Mouse (Mus musculus) C2C12 (cell line): ENCODE results near the gene Gtf2ird1. TPM values are rescaled to one million over a fixed set of nuclear protein-coding genes. Genes with fewer than 3 reads are reported as not detected.
A peak's percentile ranks its signal among the peaks of the same experiment; 100 is the strongest.

Experiments
- H3K27me3 ChIP-seq: one replicate; pipeline ENCODE4 v1.6.1; 2011; ENCODE audit not compliant: control insufficient read depth, insufficient read depth, insufficient read length
- H3K36me3 ChIP-seq: one replicate; pipeline ENCODE4 v1.6.1; 2011; ENCODE audit not compliant: control insufficient read depth, insufficient read depth
- H3K4me3 ChIP-seq: one replicate; pipeline ENCODE4 v1.5.1; 2011; ENCODE audit warnings: mild to moderate bottlenecking, control low read depth; ENCODE audit not compliant: poor library complexity, insufficient read depth, severe bottlenecking
- H3K79me2 ChIP-seq: one replicate; pipeline ENCODE4 v1.6.1; 2011; ENCODE audit not compliant: control insufficient read depth, insufficient read depth
- H3K79me3 ChIP-seq: one replicate; pipeline ENCODE4 v1.6.1; 2011; ENCODE audit warnings: low read depth, control low read depth
- H3ac ChIP-seq: one replicate; pipeline ENCODE3; 2011; ENCODE audit warnings: low read depth; ENCODE audit not compliant: control insufficient read depth, insufficient read length
- CEBPB ChIP-seq: IDR thresholded peaks from one replicate; pipeline ENCODE4 v1.6.1; 2011; ENCODE audit warnings: low read depth, mild to moderate bottlenecking, control low read depth, moderate library complexity
- CTCF ChIP-seq: IDR thresholded peaks from one replicate; pipeline ENCODE4 v1.5.1; 2011; ENCODE audit not compliant: control insufficient read depth, insufficient read depth, insufficient read length
- FOSL1 ChIP-seq: IDR thresholded peaks from one replicate; pipeline ENCODE4 v1.8.0; 2011; ENCODE audit warnings: mild to moderate bottlenecking, low read length; ENCODE audit not compliant: poor library complexity, insufficient read depth, severe bottlenecking
- MAX ChIP-seq: IDR thresholded peaks from one replicate; pipeline ENCODE4 v1.6.1; 2011; ENCODE audit warnings: mild to moderate bottlenecking, control low read depth
- MYOD1 ChIP-seq: IDR thresholded peaks from one replicate; pipeline ENCODE4 v1.6.1; 2011; ENCODE audit warnings: low read depth; ENCODE audit not compliant: control insufficient read depth, insufficient read length
- MYOG ChIP-seq: IDR thresholded peaks from one replicate; pipeline ENCODE4 v1.6.1; 2011; ENCODE audit not compliant: control insufficient read depth, insufficient read length; ENCODE audit errors: extremely low read depth
- USF1 ChIP-seq: IDR thresholded peaks from one replicate; pipeline ENCODE4 v1.6.1; 2011; ENCODE audit warnings: low read depth, mild to moderate bottlenecking, control low read depth, moderate library complexity
- long read RNA-seq, 2 experiments: library from polyadenylated mRNA; unstranded; transcript quantifications; one replicate each; pipeline ENCODE4 v2.0.0; 2019 to 2020
- polyA plus RNA-seq: library from polyadenylated mRNA; unstranded; fragments of >200 nt; fragmentation: generic; extraction: Trizol; gene quantifications from one replicate; pipeline ENCODE4 v1.2.1, GENCODE M21; 2012; ENCODE audit warnings: missing spikeins

Gtf2ird1 gene
- polyA plus RNA-seq, result 48.6 TPM
- long read RNA-seq, experiment 1, partial matches to known transcripts, result 6 of 21 reads
- long read RNA-seq, experiment 1, other reads (novel, unspliced or antisense), result 10 of 21 reads
- long read RNA-seq, experiment 2, transcript Gtf2ird1-203 (29 exons, 3,487 nt), result minor isoform, 13 of 133 reads
- long read RNA-seq, experiment 2, transcript Gtf2ird1-209 (30 exons, 3,524 nt), result minor isoform, 13 of 133 reads
- long read RNA-seq, experiment 2, transcript Gtf2ird1-201 (31 exons, 3,572 nt), result minor isoform, 9 of 133 reads
- long read RNA-seq, experiment 2, transcript Gtf2ird1-207 (29 exons, 3,299 nt), result major isoform, 15 of 133 reads
- long read RNA-seq, experiment 2, partial matches to known transcripts, result 23 of 133 reads
- long read RNA-seq, experiment 2, other reads (novel, unspliced or antisense), result 47 of 133 reads

- H3K79me3 ChIP-seq, result peaks cover 43% of the 10 kb centered on the region
- H3K36me3 ChIP-seq, result no peaks in the 10 kb centered on the region
- H3K4me3 ChIP-seq, result peak within 1 kb of the TSS; percentile 69
- H3ac ChIP-seq, result peak within 1 kb of the TSS; percentile 75
- peaks cover 50% of the 10 kb centered on the region for H3K79me2 ChIP-seq
- no peak for TF ChIP-seq MAX
- no peak for TF ChIP-seq MYOG
- TF ChIP-seq USF1, result no peak
- no peak for TF ChIP-seq FOSL1
- no peak for TF ChIP-seq CTCF
- no peak for TF ChIP-seq CEBPB
- TF ChIP-seq MYOD1, result no peak
- H3K27me3 ChIP-seq, result no peaks in the 10 kb centered on the region
These were observed at the start of gene Gtf2ird1 for GRCm38 (mm10) chr5:134456503-134456962. Gene Gtf2ird1 (minus strand): TSS chr5:134456716.

DNA sequence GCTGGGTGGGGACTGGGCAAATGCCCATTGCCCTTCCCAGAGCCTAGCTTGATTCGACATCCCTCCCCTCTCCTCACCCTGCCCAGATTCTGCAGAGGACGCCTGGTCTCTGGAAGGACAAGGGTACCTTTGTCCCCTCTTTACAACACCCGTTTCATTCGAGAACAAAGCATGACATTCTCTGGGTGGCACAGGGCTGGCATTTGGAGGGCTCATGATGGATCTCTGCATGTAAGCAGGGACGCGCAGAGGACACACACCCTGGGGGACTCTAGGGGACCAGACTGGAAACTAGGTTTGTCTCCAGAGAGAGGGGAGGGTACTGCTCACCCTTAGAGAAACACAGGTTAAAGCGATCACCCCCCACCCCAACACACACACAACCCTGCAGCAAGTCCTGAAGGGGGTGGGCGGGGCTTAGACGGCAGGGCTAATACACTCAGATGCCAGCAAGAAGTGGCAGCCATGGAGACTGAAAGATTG is 49.3 kb upstream of the Gtf2ird1 start:
- no peaks in the 10 kb centered on the region for H3K79me3 ChIP-seq
- TF ChIP-seq MAX (no peak), MYOG (no peak), USF1 (no peak)
- peaks cover 9% of the 10 kb centered on the region for H3K36me3 ChIP-seq
- H3ac ChIP-seq, result no peak overlapping the region
- H3K27me3 ChIP-seq, result no peaks in the 10 kb centered on the region
- no peak overlapping the region for H3K4me3 ChIP-seq
- no peaks in the 10 kb centered on the region for H3K79me2 ChIP-seq

GRCm38 (mm10) chr5:134502591-134502990 is 46.1 kb upstream of the Gtf2ird1 start:
- TF ChIP-seq USF1 (no peak), MYOD1 (no peak), CEBPB (no peak), MAX (no peak), CTCF (no peak), FOSL1 (no peak), MYOG (no peak)
- Histone ChIP-seq H3K79me3 (no peaks in the 10 kb centered on the region), H3K79me2 (no peaks in the 10 kb centered on the region), H3K27me3 (no peaks in the 10 kb centered on the region), H3K36me3 (peaks cover 6% of the 10 kb centered on the region), H3K4me3 (no peak overlapping the region), H3ac (no peak overlapping the region)

- H3K79me2 ChIP-seq, result no peaks in the 10 kb centered on the region
- no peak overlapping the region for H3K4me3 ChIP-seq
- TF ChIP-seq MYOD1 (no peak), USF1 (no peak), MAX (no peak), FOSL1 (no peak), CEBPB (no peak), MYOG (no peak), CTCF (no peak)
- no peak overlapping the region for H3ac ChIP-seq
- no peaks in the 10 kb centered on the region for H3K79me3 ChIP-seq
- H3K27me3 ChIP-seq, result no peaks in the 10 kb centered on the region
- peaks cover 4% of the 10 kb centered on the region for H3K36me3 ChIP-seq
These were observed 44.9 kb upstream of the Gtf2ird1 start for GRCm38 (mm10) chr5:134501453-134501852.

- no peaks in the 10 kb centered on the region for H3K27me3 ChIP-seq
- H3K4me3 ChIP-seq, result no peak overlapping the region
- H3K79me3 ChIP-seq, result no peaks in the 10 kb centered on the region
- H3K36me3 ChIP-seq, result peaks cover 4% of the 10 kb centered on the region
- H3K79me2 ChIP-seq, result no peaks in the 10 kb centered on the region
- TF ChIP-seq FOSL1 (no peak), MYOD1 (no peak), CEBPB (no peak), MAX (no peak), MYOG (no peak), CTCF (no peak), USF1 (no peak)
- no peak overlapping the region for H3ac ChIP-seq
These were observed 44.2 kb upstream of the Gtf2ird1 start for GRCm38 (mm10) chr5:134500681-134501080.
